Mouse (Mus musculus): Measurements from ENCODE around the gene Ucp3. TPM values are rescaled to one million over a fixed set of nuclear protein-coding genes. Genes with fewer than 3 reads are reported as not detected.

Ucp3 gene
- total RNA-seq (2021) = 10 to 100 TPM; 15.7 to 43.8 TPM
- long read RNA-seq, experiment 1, transcript Ucp3-201 (7 exons, 2,448 nt) = major isoform, 6 of 18 reads
- long read RNA-seq, experiment 1, partial matches to known transcripts = 0 of 18 reads
- long read RNA-seq, experiment 1, other reads (novel, unspliced or antisense) = 11 of 18 reads
- long read RNA-seq, experiment 2, transcript Ucp3-201 (7 exons, 2,448 nt) = major isoform, 13 of 17 reads
- long read RNA-seq, experiment 2, partial matches to known transcripts = 0 of 17 reads
- long read RNA-seq, experiment 2, other reads (novel, unspliced or antisense) = 4 of 17 reads

DNA sequence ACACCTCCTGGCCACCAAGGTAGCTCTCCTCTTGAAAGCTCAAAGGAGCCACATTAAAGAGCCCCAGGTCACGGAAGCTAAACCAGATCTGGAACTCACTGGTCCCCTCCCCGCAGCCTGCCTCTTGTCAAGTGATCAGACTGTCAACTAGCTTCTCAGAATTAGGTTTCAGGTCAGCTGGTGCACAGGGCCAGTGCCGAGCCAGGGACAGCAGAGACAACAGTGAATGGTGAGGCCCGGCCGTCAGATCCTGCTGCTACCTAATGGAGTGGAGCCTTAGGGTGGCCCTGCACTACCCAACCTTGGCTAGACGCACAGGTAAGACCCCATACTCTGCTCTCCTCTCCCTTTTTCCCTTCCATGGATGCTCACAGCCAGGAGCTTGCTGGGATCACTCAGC is at the start of gene Ucp3:
Gene Ucp3, plus strand, starts transcription at position 214 of the 400 bp plus-strand sequence.
- peak; percentile 71 to 73 for DNase-seq

DNA sequence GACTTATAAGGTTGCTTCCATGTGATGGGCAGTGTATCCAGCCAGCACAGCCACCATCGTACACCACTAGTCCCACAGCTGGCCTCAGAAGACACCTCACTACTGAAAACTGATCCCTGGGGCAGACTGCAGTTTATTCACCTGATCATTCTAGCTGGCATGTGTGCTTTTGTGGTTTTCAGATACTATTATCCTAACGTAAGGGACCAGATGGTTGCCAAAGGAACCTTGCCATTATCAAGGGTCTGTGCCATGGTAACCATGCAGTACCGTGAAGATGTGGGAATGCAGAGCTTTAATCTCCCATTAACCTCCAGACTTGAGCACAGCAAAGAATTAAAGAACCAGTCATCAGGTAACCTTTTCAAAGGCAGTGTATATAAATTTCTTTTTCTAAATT is 47.0 kb upstream of the Ucp3 start:
- DNase-seq = no peak

DNA sequence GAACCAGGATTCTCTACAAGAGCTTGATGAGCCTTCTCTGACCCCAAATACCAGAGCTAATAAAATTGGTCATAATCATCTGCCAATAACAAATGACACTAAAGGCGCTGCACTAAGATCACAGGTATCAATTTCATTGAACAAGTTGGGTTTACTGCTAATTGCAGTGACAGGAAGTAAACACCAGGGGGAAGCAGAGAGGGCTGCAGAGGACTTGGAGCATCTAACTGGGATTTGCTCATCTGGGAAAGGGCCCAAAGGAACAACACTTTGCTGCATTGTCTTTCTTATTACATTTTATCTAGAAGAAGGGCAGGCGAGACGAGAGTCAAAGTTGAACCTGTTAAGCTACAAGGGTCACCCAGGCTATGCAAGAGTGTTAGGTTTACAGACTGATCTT is 43.7 kb upstream of the Ucp3 start:
- peak; percentile 78 to 82 for DNase-seq

DNA sequence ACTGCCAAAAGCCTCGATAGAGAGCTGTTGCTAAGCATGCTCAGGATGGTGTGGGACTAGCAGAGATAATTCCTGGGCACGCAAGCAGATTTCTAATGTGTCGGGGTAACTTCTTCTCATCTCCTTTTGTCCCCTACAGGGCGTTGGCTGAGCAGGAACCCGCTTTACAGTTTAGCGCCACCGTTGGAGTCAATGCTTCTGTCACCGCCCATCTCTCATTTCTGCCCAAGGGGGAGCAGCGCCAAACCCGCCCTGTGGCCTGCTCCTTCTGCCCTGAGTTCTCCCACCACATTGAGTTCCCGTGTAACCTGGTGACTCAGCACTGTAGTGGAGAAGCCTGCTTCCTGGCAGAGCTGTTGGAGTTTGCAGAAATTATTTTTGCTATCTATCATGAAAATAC is 42.9 kb upstream of the Ucp3 start:
- peak; percentile 19 to 67 for DNase-seq

DNA sequence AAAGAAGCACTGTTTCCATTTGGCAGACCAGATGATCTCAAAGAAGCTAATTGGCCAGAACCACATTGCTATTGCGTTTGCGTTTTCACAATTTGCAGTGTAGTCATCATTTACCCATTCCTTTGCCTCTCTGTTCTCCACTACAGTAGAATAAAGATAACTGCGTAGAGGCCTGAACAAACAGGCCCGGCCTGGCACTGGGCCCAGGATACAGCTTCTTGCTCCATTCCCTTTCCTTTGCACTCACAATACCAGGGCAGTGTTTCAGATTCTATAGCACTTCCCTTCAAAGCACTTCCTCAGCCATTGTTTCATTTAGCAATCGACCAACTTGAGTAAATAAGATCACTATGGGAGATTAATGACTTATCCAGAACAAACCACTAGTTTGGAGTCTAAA is 41.7 kb upstream of the Ucp3 start:
- peak; percentile 72 to 83 for DNase-seq

DNA sequence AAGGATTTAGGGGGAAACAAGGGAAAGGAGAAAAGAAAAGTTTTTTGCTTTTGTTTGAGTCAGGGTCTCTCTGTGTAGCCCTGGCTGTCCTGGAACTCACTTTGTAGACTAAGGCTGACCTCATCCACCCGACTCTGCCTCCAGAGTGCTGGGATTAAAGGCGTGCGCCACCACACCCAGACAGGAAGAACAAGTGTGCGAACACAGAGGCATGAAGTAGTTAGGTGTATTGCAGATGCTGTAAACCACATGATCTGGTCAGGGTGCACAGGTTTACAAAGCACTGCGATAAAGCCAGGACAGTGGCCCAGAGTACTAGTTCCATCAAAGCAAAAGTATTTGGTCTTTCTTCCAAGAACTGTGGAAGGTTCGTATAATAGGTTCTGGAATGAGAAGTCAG is 39.5 kb upstream of the Ucp3 start:
- DNase-seq = no peak

DNA sequence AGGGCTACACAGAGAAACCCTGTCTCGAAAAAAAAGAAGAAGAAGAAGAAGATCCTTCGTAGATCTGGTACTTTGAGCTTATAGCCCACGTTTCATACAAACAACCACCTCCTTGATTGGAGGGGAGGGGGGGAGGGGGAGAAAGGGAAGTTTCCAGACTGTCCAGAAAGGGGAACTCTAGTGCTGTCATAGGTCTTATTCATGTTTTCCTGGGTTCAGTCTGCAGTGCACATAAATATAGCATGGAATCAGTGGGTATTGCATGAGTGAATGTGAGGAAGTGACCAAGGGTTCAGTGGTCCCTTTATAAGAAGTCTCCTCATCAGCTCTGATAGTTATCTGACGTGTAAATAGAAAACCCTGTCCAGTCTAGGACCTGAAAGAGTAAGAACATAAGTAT is 29.1 kb upstream of the Ucp3 start:
- DNase-seq = no peak

DNA sequence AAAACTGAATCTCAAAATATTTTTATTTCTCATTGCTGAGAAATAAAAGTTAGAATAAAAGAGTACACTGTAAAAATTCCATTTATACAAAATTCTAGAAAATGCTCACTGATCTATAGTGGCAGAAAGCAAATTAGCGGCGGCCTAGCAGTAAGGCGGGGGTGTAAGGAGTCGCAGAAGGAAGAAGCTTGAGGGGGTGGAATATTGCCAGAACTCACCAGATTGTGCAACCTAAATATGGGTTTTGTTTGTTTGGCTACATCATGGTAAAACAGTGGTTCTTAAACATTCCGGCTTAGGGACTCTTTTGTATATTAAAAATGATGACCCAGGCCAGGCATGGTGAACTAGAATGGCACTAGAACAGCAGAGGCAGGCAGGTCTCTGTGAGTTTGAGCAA is 26.5 kb upstream of the Ucp3 start:
- DNase-seq = no peak

DNA sequence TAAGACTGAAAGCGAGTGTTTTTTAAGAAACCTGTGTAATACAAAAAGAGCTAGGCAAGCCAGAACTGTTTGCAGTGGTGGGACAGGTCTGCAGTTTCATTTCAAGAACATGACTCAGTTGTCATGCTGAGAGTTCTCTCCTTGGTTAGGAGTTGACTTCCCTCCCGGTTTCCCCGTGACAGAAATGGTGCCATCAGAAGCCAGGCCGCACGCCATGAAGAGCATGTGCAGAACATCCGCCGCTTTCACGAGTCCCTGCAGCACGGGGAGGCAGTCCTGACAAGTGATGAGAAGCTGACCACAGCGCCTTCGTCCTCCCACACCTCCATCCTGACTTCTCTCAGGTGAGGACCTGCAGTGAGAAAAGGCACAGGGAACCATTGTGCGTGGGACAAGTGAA is 24.3 kb upstream of the Ucp3 start:
- no peak for DNase-seq

DNA sequence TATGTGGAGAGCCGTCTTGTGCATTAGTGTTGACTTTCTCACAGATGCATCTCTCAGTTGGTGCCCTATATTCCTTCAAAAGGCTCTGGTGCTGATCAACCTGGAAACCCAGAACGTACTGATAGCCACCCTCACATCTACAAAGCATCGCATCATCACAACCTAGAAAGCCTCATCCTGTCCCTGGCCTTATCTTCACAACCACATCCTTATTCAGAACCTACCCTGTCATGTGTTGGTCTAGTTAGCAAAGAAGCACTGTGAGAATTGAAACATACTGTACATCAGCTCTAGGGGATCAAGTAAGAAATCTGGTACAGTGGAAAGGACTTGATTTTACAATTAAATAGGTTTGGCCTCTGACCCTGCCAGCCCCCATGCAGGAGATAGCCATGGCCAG is 23.8 kb upstream of the Ucp3 start:
- no peak for DNase-seq

DNA sequence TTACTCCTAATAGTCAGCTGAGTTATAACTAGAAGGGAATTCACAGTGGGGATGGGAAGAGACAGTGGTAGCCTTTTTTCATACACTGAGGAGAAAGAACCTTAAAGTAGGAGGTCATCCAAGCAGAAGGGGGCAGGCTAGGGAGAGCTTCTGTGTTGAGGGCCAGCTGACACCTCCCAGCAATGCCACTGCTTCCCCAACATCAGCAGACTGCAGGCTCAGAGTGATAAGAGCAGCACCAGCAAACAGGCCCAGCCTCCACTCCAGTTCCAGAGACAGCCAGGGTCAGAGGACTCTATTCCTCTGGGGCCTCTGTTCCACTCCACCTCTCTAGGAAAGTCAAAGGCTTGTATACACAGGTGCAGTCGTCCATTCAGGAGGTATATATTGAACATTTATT is 14.6 kb upstream of the Ucp3 start:
- DNase-seq = peak in 1 of 2 experiments; percentile 44

DNA sequence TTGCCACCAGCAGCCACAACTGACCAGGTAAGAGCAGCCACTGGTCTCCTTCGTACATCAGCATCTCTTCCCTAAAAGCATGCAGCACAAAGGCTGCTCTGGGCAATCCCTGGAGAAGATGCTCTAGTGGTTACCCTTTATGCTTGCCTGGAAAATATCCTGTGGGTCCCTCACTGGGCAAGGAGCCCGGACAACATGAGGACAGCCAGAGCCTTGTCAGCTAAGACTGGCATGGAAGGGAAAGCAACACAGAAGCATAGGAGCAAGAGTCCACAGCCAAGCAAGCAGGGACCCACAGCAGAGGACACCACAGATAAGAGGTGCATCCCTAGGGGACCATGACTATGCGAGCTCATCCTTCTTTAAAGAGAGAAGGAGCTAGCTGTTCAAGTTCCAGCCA is 12.9 kb upstream of the Ucp3 start:
- DNase-seq = peak in 1 of 2 experiments; percentile 48

DNA sequence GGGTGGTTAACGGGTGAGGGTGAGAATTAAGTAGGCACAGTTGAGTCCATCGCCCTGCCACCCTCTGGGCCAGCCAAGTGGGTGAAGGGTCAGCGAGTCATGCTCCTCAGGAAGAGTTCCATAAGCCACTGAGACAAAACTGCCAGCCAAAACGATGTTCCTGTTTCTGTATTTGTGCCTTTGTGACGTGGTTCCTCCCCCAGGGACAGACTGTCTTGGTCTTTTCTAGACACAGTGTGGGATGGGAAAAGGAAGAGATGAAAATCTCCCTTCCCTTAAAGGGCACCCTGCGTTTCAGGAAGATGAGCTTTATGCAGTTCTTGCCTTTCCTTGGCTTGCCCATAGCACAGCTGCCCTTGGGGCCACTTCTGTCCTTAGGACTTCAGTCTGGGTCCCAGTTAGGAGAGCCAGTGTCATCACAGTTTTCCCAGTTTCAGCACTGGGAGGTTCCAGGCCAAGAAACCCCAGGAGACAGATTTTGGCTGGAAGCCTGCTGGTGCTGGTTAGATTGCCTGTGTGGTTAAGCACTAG is 11.1 kb upstream of the Ucp3 start:
- DNase-seq = peak; percentile 84 to 92

DNA sequence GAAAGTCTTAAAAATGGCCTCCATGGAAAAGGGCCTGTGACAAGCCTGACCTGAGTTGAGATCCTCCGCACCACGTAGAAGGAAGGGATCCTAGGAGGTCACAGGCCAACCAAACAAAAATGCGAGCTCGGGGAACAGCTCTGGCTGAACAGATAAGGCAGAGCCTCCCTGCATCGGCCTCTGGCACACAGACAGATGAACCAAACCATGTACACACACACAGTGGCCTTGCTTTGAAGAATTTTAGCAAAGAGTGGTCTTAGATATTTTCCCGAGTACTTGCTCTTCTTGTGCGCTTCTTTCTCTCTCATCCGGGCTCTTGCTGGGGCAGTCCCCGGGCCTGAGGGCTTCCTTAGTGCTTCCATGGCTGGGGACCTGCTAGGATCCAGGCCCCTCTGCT is 9.6 kb upstream of the Ucp3 start:
- DNase-seq = no peak

DNA sequence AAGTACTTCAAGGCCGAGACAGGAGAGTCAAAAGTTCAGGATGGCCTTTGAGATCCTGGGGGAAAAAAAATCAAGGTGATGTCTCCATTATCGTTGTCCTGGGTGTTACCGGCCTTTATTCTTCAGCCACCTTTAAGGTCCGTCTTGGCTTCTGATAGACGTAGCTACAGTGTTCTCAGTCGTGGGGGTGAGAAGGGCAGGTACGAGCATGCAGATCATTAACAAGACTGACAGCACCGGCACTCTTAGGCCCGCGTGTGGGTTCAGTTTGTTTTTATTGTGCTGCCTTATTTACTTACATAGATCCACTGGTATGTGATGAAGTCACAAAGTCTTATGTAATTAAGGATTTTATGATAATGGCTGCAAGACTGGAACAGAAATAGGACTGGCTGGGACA is 9.0 kb upstream of the Ucp3 start:
- no peak for DNase-seq

DNA sequence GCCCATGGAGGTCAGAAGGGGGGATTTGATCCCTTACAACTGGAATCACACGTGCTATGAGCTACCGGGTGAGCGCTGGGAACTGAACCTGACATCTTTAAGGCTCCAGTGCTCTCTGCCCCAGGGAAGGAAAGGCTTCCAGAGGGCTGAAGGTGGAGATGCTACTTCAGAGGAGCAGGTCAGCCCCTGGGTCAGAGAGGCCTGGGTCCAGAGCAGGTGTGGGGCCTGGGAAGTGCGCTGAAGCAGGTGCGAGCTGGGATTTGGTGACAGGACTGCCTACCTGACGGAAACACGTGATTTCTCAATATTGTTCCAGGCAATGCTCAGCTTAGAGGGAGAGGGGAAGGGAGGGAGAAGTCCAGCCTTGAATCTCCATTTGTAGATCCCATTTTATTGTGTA is 8.5 kb upstream of the Ucp3 start:
- DNase-seq = no peak

DNA sequence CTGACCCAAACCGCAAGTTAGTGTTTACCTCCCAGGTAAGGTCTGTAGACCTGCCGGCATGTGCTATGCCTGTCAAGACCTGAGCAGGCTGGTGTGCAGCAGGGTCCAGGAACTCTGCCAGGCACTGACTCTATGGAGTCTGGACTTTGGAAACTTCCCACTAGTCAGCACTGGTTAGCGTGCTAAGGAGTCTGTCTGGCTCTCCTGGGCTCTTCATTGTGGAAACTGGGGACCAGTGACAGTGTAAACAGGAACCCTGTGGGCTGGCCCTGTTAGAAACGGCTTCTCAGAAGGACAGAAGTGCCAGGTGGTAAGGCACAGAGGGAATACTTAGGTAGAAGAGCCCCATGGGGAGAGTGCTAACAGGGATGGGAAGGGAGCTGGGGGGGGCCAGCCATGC is 7.5 kb upstream of the Ucp3 start:
- DNase-seq = peak in 1 of 2 experiments; percentile 48

DNA sequence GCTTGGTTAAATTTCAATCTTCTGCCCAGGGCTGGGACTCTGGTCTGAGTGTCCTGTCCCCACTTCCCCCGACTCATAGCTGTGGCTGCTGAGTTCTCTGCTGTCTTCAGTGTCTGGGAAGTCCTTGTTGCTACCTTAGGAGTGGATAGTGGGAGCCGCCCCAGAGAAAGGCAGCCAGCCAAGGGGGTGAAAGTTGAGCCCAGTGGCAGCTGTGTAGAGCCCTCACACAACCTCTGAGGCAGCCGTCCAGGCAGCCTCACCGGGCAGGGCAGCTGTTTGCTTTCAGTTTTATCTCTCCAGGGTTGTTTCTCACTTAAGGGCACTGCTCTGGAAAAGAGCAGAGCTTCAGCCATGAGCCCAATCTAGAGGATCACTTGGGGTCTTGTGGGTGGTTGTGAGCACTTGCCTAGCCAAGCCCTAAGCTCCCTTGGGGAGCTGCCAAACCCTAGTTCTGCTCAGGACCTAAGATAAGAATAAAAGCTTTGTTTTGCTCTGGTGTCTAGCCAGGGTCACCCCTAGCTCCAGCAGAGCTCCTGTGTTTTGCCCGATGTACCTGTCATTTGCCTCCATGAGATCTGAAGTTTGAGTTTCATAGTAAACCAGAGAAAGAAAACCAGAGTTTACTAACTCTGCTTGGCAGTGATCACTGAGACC is 7.0 kb upstream of the Ucp3 start:
- peak; percentile 94 to 95 for DNase-seq

DNA sequence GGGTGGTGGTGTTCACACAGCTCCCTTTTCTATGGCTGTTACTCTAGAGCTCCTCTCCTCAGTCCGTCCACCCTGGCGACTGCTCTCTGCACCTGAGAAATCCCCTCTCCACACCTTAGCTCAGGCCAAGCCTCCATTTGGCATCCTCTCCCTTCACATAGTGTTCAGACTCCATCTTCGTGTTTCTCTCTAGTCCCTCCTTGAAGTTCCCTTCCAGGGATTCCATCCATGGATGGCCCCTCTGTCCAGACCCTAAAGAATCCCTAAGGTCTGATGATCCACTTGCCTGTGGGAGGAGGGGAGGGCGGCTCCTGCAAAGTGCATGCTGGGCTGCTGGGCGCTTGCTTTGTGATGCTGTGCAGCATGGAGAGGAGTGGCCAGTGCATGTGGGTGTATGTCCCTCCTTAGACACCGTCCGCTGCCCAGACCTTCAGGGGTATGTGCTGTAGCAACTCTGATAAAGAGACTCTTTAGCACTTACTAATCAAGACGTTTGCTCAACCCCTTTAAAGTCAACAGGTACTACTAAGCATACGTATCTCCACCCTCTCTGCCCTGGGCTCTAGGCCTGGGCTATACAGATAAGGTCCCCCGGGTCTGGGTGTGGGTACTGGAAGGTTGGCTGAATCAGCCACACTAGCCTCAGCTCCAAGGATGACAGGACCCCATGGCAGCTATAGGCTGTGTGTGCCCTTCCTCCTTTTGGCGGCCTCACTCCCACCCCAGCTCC is 5.8 kb upstream of the Ucp3 start:
- no peak for DNase-seq

DNA sequence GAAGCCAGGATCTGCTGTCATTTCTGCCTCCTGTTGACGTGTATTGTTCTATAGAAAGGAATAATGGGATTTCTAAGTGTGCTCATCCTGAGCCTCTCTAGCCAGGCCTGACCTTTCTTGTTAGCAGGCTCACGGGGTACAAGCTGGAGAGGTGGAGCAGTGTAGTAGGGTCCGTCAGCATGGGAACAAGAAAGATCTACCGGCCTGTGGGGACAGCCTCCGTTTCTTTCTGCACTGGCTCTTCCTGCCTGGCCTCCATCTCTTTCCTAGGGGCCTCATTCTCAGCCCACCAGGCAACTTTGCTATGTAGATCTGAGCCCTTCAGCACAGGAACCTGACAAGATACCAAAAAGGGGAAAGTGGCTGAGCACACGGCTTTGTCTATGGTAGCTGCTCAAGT is 4.0 kb upstream of the Ucp3 start:
- no peak for DNase-seq

DNA sequence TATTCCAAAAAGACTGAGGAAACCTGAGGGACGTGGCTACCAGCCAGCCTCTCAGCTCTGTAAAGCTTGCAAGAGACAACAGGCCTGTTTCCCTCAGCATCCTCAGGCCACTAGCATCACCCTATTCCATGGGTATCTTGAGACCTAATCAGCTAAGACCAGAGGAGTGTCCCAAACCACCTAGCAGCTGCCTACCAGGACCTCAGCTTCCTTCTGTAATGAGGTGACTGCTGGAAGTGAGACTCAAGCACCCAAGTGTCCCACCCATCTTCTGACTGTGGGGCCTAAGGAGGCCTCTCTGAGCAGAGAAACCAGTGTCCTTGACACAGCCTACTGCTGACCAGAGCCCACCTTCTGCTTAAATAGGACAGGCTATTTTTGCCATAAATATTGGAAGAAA is 3.3 kb upstream of the Ucp3 start:
- DNase-seq = no peak

DNA sequence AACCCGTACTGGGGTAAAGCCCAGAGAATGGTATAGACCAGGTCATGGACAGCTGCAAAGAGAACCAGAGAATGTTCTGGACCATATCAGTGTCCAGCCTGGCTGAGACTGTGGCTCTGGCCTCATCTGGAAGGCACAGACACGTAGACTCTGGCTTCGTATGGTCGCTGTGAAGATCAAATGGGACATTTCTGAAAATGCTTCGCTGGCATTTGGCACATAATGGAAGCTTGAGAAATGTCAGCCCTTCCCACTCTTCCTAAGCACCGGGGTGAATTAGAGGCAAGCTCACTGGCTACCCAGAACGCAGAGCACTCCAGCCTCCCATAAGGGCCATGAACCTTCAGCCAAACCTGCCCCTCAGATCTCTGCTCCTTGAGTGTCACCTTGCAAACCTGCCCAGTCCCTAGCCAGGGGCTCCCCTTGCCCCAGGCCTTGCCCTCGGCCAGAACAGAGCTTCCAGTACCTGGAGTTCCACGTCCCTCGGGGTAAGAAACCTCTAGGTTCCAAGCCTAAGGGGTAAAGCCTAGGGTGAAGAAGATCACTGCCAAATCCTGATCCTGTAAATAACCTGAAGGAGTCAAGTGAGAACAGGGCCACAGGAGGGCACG is 1.9 kb upstream of the Ucp3 start:
- DNase-seq = no peak

DNA sequence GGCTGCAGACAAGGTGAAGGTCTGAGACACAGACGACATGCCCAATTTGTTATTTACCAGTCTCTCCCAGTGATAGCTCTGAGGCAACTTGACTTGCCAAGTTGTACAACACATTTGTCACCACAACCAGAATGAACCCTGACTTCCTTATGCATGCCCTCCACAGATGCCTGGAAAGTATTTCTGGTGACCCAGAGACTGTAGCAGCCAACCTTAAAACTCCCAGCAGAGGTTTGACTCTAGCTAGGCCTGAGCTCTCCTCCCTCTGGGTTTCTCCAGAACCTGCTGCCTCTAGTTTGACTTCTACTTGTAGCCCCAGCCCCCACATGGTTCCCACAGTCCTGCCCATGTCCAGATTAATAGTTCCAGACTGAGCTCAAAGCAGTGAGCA is 1.4 kb upstream of the Ucp3 start:
- no peak for DNase-seq
